Mouse (Mus musculus) adrenal gland, adult 8-10 months (tissue): Measurements from ENCODE around the gene Nfic. TPM values are rescaled to one million over a fixed set of nuclear protein-coding genes. Genes with fewer than 3 reads are reported as not detected.

Source experiments
- DNase-seq: peaks from one replicate; pipeline ENCODE4 v3.0.0; 2022
- total RNA-seq, 4 experiments: library from RNA; stranded (reverse); gene quantifications; 2 replicates each; pipeline ENCODE4 v1.2.4; 2022

Nfic gene
- total RNA-seq, 4 experiments from 2014 or later, result 113 to 191 (median 144) TPM

DNA sequence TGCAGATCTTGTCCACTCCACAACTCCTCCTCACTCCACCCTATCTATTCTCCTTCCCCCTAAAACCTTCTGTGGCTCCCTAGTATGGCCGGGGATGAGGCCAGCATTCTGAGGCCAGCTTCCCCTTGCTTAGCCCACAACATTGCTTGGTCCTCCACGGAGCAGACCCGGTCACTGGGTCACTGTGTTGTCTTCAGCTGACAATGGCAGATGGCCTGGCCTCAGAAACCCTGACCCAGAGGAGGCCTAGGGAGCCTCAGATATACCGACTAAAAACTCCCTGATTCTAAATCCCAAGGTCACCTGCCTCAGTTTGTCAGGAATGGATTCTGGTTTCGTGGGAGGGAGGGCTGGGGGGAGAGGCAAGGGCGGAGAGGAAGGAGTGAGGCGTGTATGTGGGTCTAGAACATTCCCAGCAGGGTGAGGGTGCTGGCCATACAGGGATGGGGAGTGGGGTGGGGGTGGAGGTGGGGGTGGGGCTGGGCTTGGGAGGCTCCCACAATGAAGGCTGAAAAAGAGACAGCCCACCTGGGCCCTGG lies 53.1 kb downstream of the Nfic start:
- no peak for DNase-seq

DNA sequence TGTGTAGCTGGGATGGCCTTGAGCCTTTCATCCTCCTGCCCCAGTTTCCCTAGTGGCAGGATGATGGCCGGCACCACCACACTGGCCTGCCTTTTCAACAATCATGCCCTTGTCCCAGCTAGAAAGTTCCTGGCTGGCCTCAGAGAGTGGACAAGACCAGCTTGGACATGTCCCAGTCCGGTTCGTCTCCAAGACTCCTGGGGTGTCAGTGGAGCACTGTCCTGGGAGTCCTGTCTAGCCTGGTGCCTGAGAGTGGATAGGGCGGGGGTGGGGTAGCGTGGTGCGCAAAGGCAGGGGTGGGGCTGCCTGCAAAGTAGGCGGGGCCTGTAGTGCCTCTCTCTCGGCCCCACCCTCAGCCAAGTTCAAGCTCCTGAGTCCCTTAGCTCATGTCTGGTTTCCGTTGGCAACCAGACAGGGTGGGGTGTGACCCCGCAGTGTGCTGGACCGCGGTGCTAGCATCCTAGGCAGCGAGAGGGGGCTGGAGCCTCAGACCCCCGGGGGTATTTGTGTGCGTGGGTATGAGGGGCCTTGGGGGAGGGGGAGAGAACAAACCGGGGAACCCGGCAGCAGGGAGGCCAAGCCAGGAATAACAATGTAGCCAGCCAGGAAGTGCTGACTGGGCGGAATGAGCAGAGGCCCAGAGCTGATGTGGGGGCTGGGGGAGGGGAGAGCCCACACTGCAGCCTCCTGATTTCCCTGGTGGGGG lies 53.8 kb downstream of the Nfic start:
- DNase-seq, result no peak

DNA sequence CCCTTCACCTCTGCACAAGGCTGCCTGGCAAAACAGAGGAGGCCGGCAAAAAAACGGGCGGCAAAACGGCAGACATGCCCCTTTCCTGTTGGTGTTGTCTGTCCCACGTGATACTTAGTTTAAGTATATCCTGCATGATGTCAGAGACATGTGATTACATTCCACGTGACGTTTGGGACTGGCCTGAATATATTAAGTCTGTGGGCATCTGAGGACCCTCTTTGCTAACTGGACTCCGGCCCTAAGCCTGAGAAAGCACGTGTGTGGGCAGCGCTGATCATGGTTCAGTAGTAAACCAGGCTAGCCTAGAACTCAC lies 54.3 kb downstream of the Nfic start:
- no peak for DNase-seq

DNA sequence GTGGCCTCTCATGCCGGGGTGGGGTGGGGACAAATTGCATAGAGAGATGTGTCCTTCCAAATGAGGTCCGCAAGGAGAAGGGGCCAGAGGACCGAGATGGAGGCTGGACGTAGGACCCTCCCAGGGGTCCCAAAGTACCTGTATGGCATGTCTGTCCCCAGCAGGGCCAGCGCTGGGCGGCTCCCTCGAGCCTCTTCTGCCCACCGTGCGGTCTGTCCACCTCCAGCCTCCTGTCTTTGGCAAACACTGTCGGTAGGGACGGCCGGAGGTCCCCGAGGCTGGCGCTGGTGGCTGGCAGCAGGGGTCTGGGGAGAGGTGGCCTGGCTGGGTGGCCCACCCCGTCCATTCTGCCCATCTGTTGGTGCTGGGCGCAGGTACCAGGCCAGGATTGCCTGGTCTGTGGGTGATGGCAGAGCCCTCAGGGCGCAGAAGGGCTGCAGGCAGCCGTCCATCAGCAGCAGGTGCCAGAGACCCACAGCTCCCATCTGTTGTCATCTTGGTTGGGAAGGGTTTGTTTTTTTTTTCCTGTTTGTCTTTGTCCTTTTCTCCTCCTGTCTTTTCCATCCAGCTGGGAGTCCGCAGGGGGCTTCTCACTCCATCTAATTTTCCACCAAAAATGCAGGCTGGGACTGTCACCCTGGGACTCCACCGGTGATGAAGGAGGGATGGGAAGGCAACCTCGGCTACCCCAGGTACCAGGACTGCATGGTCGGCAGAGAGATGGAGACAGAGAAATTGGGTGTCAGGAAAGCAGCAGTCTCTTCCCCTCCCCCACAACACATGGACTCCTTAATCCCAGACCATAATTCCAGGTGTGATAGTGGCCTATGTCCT lies 54.8 kb downstream of the Nfic start:
- no peak for DNase-seq

DNA sequence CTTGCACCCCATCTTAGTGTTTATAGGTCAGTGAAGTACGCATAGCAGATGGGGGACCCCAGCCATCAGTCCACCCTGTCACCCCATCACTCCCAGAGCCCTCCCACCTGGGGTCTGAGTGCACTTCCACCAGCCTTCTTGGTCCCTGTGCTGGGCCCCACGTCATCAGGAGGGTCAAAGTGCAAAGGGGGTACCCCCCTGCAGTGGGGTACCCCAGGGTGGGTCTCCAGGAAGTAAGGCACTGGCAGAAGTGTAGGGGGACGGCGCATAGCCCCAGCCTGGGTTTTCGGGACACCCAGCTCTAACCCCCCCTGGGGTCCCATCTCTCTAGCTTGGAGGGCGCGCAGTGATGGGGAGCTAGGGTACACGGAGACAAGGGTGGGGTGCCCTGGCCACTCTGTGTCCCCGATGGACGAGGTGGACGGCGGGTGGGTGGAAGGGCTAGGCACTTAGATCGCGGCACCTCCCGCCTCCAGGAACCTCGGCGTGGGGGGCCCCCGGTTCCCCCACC lies 55.6 kb downstream of the Nfic start:
- no peak for DNase-seq

DNA sequence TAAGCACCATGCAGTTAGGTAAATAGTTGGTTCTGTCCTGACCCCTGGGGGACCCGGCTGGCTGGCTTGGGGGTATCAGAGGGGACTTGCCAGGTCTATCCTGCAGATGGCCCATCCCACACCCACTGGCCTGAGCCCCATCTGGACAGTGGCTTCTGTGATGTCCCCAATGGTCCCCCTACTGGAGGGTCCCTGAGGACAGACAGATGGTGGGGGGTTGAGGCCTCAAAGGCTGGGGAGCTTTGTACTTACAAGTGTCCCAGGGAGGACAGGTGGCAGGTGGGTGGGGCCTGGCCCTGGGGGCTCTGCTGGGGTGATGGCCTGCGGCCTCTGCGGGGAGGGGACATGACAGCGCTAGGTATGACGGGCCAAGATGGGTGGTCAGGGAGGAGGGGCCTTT lies 56.1 kb downstream of the Nfic start:
- DNase-seq, result no peak

DNA sequence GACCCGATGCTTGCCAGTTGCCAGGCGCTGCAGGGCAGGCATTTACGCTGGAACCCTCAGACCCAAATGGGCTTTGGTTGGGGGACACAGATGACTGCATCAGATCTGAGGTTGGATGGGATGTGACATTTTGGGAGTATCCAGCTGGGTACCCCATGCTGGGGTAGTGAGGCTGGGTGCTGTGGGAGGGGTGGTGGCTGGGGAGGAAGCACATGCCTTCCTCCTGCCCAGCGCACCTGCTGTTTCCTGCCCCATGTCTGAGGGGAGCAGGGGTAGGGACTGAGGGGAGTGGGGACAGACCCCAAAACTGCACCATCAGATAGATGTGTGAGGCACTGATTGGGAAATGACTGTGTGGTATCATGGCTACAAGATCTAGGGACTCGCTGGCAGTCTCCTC lies 58.7 kb downstream of the Nfic start:
- DNase-seq, result no peak

DNA sequence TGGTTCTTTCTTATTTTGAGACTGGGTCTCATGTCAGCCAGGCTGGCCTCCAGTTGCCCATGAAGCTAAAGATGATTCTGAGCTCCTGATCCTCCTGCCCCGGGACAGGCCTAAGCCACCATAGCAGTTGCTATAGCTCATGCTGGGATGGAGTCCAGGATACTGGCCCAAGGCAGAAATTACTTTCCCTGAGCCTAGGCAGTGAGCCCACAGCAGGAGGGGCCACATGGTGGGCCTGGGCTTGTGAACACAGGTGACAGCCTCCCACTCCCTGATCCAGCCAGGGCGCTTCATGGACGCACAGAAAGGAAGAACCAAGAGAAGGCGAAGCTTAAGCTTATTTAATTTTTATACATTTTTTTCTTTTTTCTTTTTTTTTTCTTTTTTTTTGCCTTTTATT lies 59.6 kb downstream of the Nfic start:
- no peak for DNase-seq

DNA sequence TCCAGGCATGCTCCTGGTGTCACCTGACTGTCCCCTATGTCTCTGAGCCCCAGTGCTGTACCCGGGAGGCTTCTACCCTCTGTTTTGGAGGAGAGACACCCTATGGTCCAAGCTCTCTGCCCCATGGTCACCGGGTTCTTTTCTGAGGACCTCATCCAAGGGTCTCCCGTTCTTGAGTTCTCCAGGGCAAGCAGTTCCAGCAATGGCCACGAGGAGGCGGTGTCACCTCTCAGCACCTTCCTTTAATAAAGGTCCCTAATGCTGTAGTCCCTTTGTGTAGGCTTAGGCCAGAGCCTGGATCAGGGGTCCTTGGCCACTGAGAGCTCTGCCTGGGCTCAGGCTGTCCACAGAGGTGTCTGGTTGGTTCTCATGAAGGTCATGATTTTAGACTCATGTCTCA lies 60.3 kb downstream of the Nfic start:
- no peak for DNase-seq

DNA sequence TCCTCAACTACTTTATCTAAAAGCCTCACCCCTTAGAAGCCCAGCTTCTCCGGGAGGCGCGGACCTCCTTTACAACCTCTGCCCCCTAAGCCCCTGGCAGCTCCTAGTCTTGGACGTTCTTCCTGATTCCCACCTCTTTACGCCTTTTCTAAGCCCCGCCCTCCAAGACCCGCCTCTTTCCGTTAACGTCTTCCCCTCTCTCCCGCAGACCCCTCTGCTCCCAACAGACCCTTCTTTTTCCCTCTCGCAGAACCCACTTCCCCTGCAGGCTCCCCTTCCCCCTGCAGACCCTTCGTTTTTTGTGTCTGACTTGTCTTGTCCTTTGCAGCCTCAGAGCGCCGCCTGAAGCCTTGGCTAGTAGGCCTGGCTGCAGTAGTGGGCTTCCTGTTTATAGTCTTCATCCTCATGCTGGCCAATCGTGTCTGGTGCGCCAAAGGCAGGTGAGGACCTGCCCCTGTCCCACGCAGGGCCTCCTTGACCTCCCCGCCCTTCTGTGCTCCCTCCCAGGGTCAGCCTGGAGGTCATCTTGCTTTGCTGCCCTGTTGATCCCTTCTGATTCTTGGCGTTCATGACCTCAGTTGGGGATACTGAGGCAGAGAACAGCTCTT lies 61.9 kb downstream of the Nfic start:
- DNase-seq, result no peak

DNA sequence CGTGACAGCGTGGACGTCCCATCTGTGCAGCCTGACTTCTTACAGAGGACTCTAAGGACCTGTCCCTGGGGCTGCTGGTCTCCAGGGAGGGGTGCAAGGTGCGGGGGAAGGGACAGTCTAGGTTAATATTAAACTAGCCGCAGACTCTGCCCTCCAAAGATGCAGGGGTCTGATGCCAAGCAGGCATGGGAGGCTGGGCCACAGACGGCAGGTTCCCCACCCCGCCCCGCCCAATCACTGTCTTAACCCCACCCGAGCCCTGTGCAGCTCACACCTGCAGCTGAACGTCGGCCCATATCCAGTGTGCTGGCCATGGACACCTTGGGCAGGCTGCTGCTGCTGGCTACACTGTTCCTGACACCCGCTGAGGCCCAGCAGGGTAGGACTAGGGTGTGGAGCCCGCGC lies 62.7 kb downstream of the Nfic start, which contains the start of gene Smim24:
Smim24 (plus strand) TSS at position 271 of the 405 bp plus-strand sequence.
- no peak for DNase-seq

DNA sequence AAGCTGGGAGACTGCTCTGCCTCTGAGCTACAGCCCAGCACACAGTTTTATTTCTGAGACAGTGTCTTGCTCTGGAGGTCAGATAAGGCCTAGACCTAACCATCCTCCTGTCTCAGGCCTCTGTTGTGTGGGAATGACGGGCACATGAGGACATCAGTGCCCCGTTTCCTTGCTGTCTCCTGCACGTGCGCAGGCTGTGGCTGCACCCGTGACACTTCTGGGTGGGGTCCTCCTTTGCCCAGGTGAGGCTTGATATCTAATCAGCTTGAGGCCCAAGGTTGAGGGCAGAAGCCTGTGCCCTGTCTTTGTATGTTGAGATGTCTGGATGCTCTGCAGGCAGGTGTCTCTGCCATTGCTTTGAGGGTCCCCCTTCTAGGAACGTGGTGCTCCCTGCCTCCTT lies 63.2 kb downstream of the Nfic start:
- DNase-seq, result no peak

DNA sequence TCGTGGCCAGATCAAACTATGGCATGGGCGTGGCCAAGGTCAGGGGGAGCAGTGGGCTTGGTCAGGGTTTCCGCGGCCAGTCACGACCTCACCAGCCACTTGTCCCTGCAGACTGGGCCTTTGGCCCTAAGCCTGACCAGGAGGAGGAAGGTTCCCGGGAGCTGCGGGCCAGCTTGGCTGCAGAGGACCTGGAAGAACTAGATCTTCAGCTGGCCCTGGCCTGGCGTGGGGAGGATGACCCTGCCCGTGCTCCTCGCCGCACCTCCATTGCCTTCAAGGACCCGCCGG lies 64.8 kb downstream of the Nfic start:
- DNase-seq, result no peak

DNA sequence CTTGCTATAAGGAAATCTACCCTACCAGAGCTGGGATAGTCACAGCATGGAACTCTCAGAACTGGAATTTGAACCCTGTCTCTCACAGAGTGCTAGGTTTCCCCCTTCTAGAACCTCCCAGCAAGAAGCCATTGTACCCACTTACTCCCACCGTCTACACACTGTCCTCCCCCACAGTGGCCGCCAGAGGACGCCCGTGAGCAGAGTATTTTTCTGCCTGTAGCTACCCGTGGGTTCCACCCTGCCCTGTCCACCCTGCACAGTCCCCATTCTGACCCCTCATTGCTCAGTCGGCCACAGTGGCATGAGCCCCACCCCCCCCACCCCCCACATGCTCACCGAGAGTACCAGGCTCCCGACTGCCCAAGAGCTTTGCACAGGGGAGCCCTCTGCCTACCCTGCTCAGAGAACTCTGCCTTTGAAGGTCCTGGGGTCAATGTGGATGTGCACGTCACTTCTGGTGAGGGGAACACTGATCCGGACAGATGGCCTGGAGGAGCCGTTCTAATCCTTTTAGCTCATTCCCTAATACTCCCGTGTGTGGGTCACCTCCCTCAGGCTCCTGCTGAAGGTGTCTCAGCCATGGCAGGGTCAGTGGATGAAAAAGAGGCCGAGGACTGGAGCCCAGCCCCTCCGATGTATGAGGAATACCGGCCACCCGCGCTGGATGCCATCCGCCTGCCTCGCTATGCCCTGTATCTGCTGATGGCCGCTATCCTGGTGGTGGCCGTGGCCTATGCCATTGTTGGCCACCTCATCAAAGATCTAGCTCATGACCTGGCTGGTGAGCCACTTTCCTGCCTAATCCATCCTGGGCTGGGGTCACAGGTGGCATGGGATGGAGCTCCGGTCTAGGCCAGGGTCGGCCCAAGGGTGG lies 65.4 kb downstream of the Nfic start:
- DNase-seq, result no peak

DNA sequence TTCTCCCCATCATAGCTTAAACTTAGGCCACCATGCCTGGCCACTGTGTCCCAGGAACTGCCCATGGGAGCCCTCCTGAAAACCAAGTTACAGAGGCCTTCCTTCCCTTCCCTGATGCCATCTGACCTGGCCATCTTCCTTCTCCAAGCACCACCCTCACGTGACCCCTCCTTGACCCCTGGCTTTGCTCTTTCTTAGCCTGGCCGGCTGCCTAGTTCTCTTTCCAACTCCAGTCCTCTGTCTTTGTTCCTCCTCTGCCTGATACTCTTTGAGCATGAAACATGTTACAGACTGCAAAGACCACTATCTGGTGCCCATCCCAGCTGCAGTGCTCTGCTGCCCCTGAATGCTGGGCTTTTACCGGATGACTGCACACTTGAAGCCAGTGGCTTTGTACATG lies 66.1 kb downstream of the Nfic start:
- no peak for DNase-seq

DNA sequence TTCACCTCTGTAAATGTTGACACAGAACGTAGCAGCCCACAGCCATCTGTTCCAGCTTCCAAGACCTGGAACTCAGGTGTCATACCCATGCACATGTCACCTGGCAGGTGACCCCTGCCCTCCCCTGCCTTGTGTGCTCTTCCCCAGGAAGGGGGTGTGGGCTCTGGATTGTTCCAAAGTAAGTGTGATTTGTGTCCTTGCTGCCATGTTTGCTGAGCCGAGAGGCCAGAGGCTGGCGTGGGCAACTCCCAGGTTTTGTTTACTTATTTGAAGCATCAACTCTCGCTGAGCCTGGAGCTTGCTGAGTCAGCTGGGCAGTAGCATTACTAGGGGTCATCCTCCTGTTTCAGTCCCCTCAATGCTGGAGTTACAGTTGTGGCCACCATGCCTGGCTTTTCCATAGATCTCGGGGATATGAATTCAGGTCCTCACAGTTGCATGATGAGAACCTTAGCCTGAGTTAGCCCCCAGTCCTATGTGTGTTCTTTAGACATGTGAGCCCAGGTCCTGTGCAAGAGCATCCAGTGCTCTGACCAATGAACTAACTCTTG lies 66.9 kb downstream of the Nfic start, which contains the start of gene Gm48552:
Gm48552 (plus strand) TSS at position 501 of the 551 bp plus-strand sequence.
- no peak for DNase-seq

DNA sequence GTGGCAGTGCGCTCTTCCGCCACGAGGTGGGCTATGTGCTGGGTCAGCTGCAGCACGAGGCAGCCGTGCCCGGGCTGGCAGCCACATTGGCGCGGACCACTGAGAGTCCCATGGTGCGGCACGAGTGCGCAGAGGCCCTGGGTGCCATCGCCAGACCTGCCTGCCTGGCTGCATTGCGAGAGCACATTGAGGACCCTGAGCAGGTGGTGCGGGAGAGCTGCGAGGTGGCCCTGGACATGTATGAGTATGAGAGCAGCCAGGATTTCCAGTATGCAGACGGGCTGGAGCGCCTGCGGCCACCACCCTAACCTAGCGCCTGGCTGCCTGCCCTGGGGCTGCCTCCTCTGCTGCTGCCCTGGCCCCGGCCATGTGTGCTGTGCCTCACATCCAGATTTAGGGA lies 67.7 kb downstream of the Nfic start:
- no peak for DNase-seq

DNA sequence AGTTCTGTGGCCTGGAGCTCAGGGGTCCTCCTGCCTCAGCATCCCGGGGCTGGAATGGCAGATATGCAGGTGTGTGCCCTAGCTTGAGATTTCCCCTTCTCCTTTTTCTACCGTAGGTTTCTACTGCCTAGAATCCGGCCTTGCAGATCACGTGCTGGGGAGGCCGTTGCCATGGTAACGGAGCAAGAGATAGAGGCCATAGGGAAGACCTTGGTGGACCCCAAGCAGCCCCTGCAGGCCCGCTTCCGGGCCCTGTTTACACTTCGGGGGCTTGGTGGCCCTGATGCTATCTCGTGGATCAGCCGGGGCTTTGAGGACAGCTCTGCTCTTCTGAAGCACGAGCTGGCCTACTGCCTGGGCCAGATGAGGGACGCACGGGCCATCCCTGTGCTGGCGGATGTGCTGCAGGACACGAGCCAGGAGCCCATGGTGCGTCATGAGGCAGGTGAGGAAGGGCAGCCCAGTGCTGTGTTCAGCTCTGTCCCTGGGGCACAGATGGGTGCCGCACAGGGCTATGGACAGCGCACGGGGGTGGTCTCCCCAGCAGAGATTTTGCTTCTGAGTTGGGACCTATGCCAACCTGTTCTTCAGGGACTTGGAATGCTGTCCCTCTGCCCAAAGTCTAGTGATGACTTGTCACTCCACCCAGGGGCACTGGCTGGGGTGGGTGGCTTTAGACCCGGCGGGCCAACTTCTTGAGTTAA lies 69.7 kb downstream of the Nfic start:
- DNase-seq, result no peak

DNA sequence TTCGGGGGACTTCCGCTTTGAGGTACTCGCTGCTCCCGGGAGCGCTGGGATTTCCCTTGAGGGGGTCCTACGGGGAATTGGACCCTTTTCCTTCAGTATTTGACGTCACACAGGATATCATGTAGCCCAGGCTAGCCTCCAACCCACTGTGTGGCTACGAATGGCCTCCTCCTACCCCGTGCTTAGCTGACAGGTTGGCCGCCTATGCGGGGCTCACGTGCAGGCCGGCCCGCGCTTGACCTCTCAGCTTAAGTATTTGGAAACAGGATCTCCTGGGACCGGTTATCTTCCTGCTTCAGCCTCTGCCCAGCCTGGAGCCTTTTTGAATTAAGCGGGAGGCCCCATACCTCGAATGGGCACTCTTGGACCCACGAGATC lies 70.8 kb downstream of the Nfic start:
- no peak for DNase-seq

DNA sequence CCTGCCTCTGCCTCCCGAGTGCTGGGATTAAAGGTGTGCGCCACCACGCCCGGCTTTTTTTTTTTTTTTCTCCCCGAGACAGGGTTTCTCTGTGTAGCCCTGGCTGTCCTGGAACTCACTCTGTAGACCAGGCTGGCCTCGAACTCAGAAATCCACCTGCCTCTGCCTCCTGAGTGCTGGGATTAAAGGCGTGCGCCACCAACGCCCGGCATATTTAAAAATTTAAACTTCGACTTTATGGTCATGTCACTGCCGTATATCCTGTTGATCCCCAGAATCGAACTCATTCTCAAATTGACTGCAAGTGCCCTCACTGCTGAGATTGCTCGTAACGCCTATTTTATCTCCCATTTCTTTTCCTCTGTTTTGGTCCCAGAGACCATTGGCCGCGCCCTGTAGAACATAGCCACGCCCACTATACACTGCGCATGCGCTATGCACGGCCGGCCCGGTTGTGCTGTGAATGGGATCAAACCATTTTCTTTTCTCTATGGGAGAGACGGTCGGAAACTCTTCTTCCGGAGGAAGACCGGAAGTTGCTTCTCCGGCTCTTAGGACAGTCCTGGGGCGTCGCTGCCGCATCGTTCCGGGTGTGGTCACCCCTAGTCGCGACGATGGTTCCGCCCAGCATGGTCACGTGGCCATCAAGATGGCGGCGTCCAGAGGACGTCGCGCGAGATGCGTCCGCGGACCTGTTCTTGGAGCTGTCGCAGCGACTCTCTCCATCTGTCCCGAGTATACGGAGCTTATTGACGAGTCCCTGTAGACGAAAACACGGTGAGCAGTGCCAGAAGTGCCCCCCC lies 71.4 kb downstream of the Nfic start, which contains the start of the genes Dohh and Gm48551:
Dohh (plus strand) TSS at position 627 of the 803 bp plus-strand sequence.
Gm48551 (plus strand) TSS at position 665 of the 803 bp plus-strand sequence.
- DNase-seq, result peak; percentile 98
